Mouse (Mus musculus): ENCODE results near the gene Htt. TPM values are rescaled to one million over a fixed set of nuclear protein-coding genes. Genes with fewer than 3 reads are reported as not detected.

Gene Htt
- polyA plus RNA-seq, 1 experiment from 2014 or later: 13.5 TPM

DNA sequence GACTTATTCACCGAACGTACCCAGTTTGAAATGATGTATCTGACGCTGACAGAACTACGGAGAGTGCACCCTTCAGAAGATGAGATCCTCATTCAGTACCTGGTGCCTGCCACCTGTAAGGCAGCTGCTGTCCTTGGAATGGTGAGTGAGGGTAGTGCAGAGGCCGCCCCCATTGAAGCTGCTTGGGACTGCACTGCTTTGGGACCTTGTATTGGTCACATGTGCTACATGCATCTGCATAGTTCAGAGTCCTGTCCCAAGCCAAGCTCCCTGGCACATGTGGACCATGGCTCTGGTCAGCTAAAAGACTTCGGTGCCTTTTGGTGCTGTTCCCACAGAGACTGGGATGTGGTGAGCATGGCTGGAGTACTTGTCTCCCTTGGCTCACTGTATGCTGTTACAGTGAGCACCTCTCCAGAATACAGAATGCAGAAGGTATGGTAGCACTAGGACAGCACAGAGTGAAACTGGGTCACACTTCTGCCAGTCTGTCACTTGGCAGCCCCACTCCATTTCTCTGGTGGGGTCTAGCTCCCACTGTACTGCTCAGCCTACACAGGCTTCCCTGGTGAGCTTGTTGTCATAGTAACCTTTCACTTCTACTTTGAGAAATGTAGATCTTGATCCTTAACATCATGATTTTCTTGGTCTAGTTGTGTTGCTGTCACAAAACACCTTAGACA lies 138.4 kb downstream of the Htt start:
- Histone ChIP-seq H3K4me3 (no peak overlapping the region), H3K9me3 (no peaks in the 10 kb centered on the region), H3K9ac (no peak overlapping the region), H3K4me1 (peaks cover 11% of the 10 kb centered on the region; the same call in 1 of the 2 replicates), H3K4me2 (no peak overlapping the region), H3K27me3 (no peaks in the 10 kb centered on the region), H3K27ac (no peak overlapping the region), H3K36me3 (peaks cover 54% of the 10 kb centered on the region)
- ATAC-seq (ENCODE audit: borderline replicate concordance, extremely low read depth, low FRiP score, low TSS enrichment): no peak
- WGBS: 96% methylated on average over 6 of the region's 6 CpGs

DNA sequence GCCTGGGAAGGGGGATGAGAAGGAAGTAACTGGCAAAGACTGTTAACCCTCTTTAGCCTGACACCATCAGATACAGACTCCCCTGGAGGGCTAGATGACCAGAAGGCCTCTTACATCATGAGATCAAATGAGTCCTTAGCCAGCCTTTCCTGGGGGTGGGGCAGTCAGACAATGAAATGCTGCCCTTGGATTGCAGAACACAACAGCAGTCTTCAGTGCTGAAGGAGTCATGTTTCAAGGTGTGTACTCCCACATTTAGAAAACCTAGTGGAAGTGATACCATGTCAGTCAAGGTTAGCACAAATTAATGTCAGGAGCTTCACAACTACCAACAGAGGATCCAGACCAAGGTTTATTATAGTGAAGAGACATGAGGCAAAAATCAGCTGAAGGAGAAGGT lies 140.8 kb downstream of the Htt start:
- ATAC-seq (ENCODE audit: borderline replicate concordance, extremely low read depth, low FRiP score, low TSS enrichment): no peak
- peaks cover 62% of the 10 kb centered on the region for H3K36me3 ChIP-seq

DNA sequence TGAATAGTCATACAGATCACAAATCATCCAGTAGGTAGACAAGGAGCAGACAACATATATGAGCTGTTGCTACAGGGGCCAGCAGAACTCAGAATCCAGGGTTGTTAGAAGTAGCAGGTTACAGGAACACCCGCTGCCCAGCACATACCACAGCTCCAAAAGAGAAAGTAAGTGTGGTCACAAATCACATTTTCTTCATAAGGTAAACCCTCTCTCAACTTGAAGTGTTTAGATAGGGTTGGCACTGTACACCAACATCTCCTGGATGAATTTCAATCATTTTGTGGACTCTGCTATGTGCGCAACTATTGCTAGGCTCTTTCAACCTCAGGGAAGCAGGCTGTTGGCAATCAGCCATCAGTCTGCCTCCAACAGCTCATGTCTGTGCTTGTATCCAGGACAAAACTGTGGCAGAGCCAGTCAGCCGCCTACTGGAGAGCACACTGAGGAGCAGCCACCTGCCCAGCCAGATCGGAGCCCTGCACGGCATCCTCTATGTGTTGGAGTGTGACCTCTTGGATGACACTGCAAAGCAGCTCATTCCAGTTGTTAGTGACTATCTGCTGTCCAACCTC lies 141.4 kb downstream of the Htt start:
- H3K36me3 ChIP-seq: peaks cover 65% of the 10 kb centered on the region
- peak; percentile 88 for ATAC-seq (ENCODE audit: borderline replicate concordance, extremely low read depth, low FRiP score, low TSS enrichment)
- no peaks in the 10 kb centered on the region for H3K27me3 ChIP-seq
- WGBS: 54% methylated on average over 5 of the region's 5 CpGs
- H3K4me2 ChIP-seq: no peak overlapping the region
- H3K4me1 ChIP-seq: peaks cover 13% of the 10 kb centered on the region
- H3K4me3 ChIP-seq: no peak overlapping the region
- H3K27ac ChIP-seq: peak overlapping the region; percentile 79
- no peaks in the 10 kb centered on the region for H3K9me3 ChIP-seq
- H3K9ac ChIP-seq: no peak overlapping the region

More for the DNA sequence above, 140.8 kb downstream of the Htt start:
- H3K27ac ChIP-seq: peak overlapping the region; percentile 79
- H3K9me3 ChIP-seq: no peaks in the 10 kb centered on the region
- H3K4me2 ChIP-seq: no peak overlapping the region
- H3K4me1 ChIP-seq: peaks cover 11% of the 10 kb centered on the region; the same call in 1 of the 2 replicates
- H3K9ac ChIP-seq: no peak overlapping the region
- no peaks in the 10 kb centered on the region for H3K27me3 ChIP-seq
- no peak overlapping the region for H3K4me3 ChIP-seq

DNA sequence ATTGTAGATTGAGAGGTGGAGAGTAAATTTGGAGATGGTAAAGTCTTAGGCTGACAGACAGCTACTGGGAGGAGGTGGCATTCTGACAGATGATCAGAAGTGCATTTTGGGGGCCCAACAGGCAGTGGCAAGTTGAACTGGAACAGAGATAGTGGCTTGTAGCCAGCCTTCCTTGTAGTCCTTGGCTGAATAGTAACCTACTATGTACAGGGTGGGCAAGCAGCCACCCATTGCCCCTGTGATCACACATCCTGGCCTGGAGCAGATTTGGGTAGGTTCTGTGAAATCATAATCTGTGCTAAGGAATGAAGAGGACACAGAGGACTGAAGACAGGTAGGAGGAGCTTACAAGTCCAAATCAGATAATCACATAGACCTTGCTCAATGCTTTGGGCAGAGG lies 142.9 kb downstream of the Htt start:
- Histone ChIP-seq H3K9me3 (no peaks in the 10 kb centered on the region), H3K4me2 (no peak overlapping the region), H3K4me1 (peaks cover 25% of the 10 kb centered on the region), H3K27me3 (no peaks in the 10 kb centered on the region), H3K36me3 (peaks cover 63% of the 10 kb centered on the region), H3K4me3 (no peak overlapping the region), H3K27ac (no peak overlapping the region), H3K9ac (no peak overlapping the region)
- ATAC-seq (ENCODE audit: borderline replicate concordance, extremely low read depth, low FRiP score, low TSS enrichment): no peak

GRCm38 (mm10) chr5:34907230-34907629 lies 145.7 kb downstream of the Htt start:
- ATAC-seq (ENCODE audit: borderline replicate concordance, extremely low read depth, low FRiP score, low TSS enrichment): no peak
- 92% methylated on average over 4 of the region's 4 CpGs for WGBS
- Histone ChIP-seq H3K9ac (no peak overlapping the region), H3K9me3 (no peaks in the 10 kb centered on the region), H3K4me3 (no peak overlapping the region), H3K27me3 (no peaks in the 10 kb centered on the region), H3K4me1 (peaks cover 25% of the 10 kb centered on the region), H3K27ac (no peak overlapping the region), H3K4me2 (no peak overlapping the region), H3K36me3 (peaks cover 51% of the 10 kb centered on the region)

GRCm38 (mm10) chr5:34907910-34908725 lies 146.6 kb downstream of the Htt start, which contains the start of gene Msantd1:
Gene Msantd1, plus strand, starts transcription at chr5:34908012.
- Histone ChIP-seq H3K27ac (peak within 1 kb of the TSS; percentile 87), H3K4me3 (no peak within 1 kb of the TSS), H3K27me3 (no peaks in the 10 kb centered on the region), H3K4me1 (peaks cover 21% of the 10 kb centered on the region), H3K36me3 (peaks cover 51% of the 10 kb centered on the region), H3K4me2 (no peak within 1 kb of the TSS), H3K9me3 (no peaks in the 10 kb centered on the region), H3K9ac (no peak within 1 kb of the TSS)
- WGBS: 87% methylated on average over 6 of the region's 6 CpGs
- no peak for ATAC-seq (ENCODE audit: borderline replicate concordance, extremely low read depth, low FRiP score, low TSS enrichment)

GRCm38 (mm10) chr5:34908726-34909633 lies 147.4 kb downstream of the Htt start:
- no peak overlapping the region for H3K9ac ChIP-seq
- no peaks in the 10 kb centered on the region for H3K9me3 ChIP-seq
- H3K4me2 ChIP-seq: no peak overlapping the region
- H3K4me3 ChIP-seq: no peak overlapping the region
- H3K27ac ChIP-seq: peak overlapping the region; percentile 87
- peaks cover 48% of the 10 kb centered on the region for H3K36me3 ChIP-seq
- 62% methylated on average over 9 of the region's 9 CpGs for WGBS
- peak; percentile 39 for ATAC-seq (ENCODE audit: borderline replicate concordance, extremely low read depth, low FRiP score, low TSS enrichment)
- peaks cover 21% of the 10 kb centered on the region for H3K4me1 ChIP-seq
- H3K27me3 ChIP-seq: no peaks in the 10 kb centered on the region

- no peak overlapping the region for H3K4me2 ChIP-seq
- no peak overlapping the region for H3K9ac ChIP-seq
- H3K27me3 ChIP-seq: no peaks in the 10 kb centered on the region
- no peaks in the 10 kb centered on the region for H3K9me3 ChIP-seq
- H3K36me3 ChIP-seq: peaks cover 39% of the 10 kb centered on the region
- WGBS: 97% methylated on average over 1 of the region's 1 CpGs
- H3K4me3 ChIP-seq: no peak overlapping the region
- H3K4me1 ChIP-seq: peaks cover 21% of the 10 kb centered on the region
- peak overlapping the region; percentile 87 for H3K27ac ChIP-seq
- no peak for ATAC-seq (ENCODE audit: borderline replicate concordance, extremely low read depth, low FRiP score, low TSS enrichment)
Measured at GRCm38 (mm10) chr5:34909634-34910503, 148.3 kb downstream of the Htt start.

DNA sequence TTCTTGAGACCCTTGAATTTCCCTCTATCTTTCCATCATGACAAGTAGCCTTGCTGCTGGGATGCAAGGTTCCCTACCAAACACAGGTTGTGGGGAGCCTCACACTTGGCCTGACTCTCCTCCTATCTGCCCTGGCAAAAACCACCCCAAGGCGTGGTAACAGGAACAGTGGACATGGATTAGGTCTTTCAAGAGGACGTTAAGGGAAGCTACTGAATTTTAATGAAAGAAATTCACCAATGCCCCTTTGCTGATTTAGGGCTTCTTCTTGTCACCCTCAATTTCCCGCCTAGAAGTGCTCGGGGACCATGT lies 148.9 kb downstream of the Htt start:
- ATAC-seq (ENCODE audit: borderline replicate concordance, extremely low read depth, low FRiP score, low TSS enrichment): no peak
- WGBS: 87% methylated on average over 4 of the region's 4 CpGs
- peaks cover 33% of the 10 kb centered on the region for H3K36me3 ChIP-seq

DNA sequence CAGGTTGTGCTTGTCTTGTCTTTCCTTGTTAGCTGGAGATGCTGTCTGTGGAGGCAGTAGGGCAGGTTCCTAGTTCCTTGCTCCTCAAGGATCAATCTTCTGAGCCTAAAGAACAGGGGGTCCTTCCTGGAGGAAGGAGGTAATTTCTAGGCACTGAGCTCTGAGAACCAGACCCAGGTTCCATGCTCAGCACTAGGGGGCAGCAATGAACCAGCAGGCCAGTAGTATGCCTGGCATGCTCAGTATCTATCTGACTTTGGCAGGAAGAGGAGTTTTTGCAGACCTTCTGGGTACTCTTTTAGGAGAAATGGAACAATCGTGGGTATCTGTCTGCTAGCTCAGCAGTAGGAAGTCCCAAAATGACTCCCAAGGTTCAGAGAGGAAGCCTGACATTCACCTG lies 154.3 kb downstream of the Htt start:
- H3K27me3 ChIP-seq: no peaks in the 10 kb centered on the region
- H3K9me3 ChIP-seq: no peaks in the 10 kb centered on the region
- H3K4me3 ChIP-seq: no peak overlapping the region
- H3K4me2 ChIP-seq: no peak overlapping the region
- no peak; the same call in 1 of the 2 replicates for ATAC-seq (ENCODE audit: borderline replicate concordance, extremely low read depth, low FRiP score, low TSS enrichment)
- no peak overlapping the region for H3K27ac ChIP-seq
- 7% methylated on average over 1 of the region's 1 CpGs for WGBS
- no peaks in the 10 kb centered on the region for H3K4me1 ChIP-seq
- H3K9ac ChIP-seq: no peak overlapping the region
- peaks cover 3% of the 10 kb centered on the region; the same call in 1 of the 2 replicates for H3K36me3 ChIP-seq

More for the DNA sequence above, 148.9 kb downstream of the Htt start:
- peaks cover 21% of the 10 kb centered on the region for H3K4me1 ChIP-seq
- no peaks in the 10 kb centered on the region for H3K9me3 ChIP-seq
- H3K4me3 ChIP-seq: no peak overlapping the region
- H3K9ac ChIP-seq: no peak overlapping the region
- H3K27me3 ChIP-seq: no peaks in the 10 kb centered on the region
- 0 out of 2 replicates have a peak overlapping the region, but pooled peaks have one; percentile 87 for H3K27ac ChIP-seq
- H3K4me2 ChIP-seq: no peak overlapping the region

GRCm38 (mm10) chr5:34917234-34917655 lies 155.7 kb downstream of the Htt start:
- Histone ChIP-seq H3K9ac (no peak overlapping the region), H3K36me3 (no peaks in the 10 kb centered on the region), H3K4me1 (no peaks in the 10 kb centered on the region), H3K4me3 (no peak overlapping the region), H3K4me2 (no peak overlapping the region), H3K27me3 (no peaks in the 10 kb centered on the region), H3K27ac (no peak overlapping the region), H3K9me3 (no peaks in the 10 kb centered on the region)
- ATAC-seq (ENCODE audit: borderline replicate concordance, extremely low read depth, low FRiP score, low TSS enrichment): no peak
- WGBS: 60% methylated on average over 10 of the region's 10 CpGs
